Mouse (Mus musculus) small intestine, adult 2 months (tissue): Measurements from ENCODE around the gene Ngdn.

ENCODE experiments used
- CTCF ChIP-seq: fragments of 200-500 bp; IDR thresholded peaks from 2 replicates; pipeline ENCODE4 v1.5.1; 2012; ENCODE audit warnings: low read depth, mild to moderate bottlenecking, control low read depth, inconsistent platforms, low read length, moderate library complexity, mixed read lengths; ENCODE audit not compliant: insufficient replicate concordance, insufficient read length; ENCODE audit errors: extremely low read depth
- POLR2A ChIP-seq: fragments of 200-500 bp; IDR thresholded peaks from 2 replicates; pipeline ENCODE4 v1.6.1; 2012; ENCODE audit warnings: low read depth, mild to moderate bottlenecking, control low read depth, inconsistent platforms, low read length, moderate library complexity

DNA sequence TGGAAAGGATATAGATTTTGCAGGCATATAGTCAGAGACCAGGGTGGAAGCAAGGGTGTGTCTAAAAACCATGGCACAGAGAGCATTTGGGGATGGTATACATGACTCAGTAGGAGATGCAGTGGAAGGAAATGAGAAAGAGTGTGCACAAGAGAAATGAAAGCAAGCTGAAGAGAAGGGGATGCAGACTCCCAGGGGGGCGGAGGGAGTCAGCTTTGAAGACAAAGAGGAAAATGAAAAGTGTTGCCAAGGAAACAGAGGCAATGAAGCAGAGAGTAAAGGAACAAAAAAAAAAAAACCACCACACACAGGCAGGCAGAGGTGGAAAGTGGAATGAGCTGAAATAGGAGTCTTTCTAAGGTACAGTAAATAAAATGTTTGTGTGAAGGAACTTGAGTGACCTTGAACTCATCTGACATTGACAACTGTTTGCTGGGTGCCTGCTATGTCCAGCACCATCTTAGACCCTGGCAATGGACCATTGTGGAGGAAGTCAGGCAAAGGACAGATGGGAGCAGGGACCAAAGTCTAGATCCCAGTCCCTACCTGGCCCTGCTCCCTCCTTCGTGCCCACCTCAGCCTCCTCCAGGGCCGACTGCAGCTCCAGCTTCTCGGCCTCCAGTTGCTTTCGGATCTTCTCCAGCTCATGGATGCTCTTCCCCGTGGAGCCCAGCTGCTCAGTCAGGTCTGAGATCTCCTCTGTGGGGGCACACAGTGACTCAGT is 41.0 kb upstream of the Ngdn start:
- TF ChIP-seq POLR2A (no peak), CTCF (no peak)
